Mouse (Mus musculus) cerebellum, adult 2 months (tissue): Measurements from ENCODE around the gene Cadm1.

ENCODE experiments used
- CTCF ChIP-seq: fragments of 200-500 bp; IDR thresholded peaks from 2 replicates; pipeline ENCODE4 v1.5.1; 2011; ENCODE audit warnings: low read depth, mild to moderate bottlenecking, control low read depth, low read length, moderate library complexity, borderline replicate concordance; ENCODE audit not compliant: insufficient read depth
- POLR2A ChIP-seq: fragments of 200-500 bp; IDR thresholded peaks from 2 replicates; pipeline ENCODE4 v1.6.1; 2011; ENCODE audit warnings: low read length, control low read depth, borderline replicate concordance; ENCODE audit not compliant: insufficient read depth

- TF ChIP-seq CTCF (no peak), POLR2A (no peak)
Observed at GRCm38 (mm10) chr9:47669206-47669605, 139.2 kb downstream of the Cadm1 start.
